Mouse (Mus musculus) lung, postnatal 25 days (tissue): ENCODE data around the gene Bcas3.

Experiments used
- DNase-seq: peaks from one replicate; pipeline ENCODE4 v3.0.0; 2022; ENCODE audit warnings: low spot score

Gene Bcas3

DNA sequence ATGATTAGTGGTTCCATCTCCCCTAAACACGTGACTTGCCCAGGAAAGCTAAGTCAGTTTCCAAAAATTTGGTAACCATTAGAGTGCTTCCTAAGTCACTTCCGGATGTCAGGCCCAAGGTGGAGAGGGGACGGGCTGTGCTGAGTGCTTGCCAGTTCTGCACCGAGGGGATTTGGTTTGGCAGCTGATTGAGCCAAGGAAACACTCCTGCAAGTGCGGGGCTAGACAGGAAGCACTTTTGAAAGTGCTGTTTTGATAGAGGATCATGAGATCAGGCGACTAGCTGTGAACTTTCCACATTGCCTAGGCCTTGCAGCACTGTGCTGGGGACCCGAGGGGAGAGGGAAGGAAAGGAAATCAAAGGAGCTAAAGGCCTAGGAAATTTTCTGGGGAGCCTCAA lies 262.5 kb downstream of the Bcas3 start:
- peak; percentile 36 for DNase-seq

DNA sequence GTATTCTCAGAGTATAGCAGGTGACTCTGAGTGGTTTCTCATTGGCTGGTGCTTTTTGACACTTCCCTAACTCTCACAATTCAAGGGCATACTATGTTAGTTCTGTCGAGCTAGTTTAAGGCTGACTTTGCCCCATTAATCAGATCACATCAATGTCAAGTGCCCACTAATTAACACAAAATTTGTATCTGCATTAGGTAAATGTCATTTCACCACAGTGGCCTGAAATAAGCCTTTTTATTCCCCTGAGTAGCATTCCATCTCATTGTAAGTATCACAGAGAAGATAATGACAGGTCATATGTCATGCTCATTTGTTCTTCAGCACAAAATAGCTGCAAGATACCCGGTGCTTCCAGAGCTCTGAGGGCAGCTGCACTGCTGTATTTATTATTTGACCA lies 268.5 kb downstream of the Bcas3 start:
- no peak for DNase-seq

DNA sequence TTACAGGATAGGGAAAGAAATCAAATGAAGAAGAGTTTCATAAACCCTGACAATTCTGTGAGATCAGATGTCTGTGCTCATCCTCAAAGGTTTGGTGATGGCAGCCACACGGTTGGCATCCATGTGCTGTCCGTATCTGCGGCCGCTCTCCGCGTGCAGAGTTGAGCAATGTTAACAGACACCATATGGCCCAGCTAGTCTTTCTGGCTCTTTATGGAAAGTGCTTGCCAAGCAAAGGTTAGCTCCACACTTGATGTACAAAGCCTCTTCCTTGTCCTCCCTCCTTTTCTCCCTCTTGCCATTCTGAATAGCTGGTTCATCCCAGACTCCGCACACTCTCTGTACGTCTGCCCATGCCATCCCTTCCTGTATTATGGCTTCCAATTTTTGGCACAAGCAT lies 269.0 kb downstream of the Bcas3 start:
- no peak for DNase-seq

DNA sequence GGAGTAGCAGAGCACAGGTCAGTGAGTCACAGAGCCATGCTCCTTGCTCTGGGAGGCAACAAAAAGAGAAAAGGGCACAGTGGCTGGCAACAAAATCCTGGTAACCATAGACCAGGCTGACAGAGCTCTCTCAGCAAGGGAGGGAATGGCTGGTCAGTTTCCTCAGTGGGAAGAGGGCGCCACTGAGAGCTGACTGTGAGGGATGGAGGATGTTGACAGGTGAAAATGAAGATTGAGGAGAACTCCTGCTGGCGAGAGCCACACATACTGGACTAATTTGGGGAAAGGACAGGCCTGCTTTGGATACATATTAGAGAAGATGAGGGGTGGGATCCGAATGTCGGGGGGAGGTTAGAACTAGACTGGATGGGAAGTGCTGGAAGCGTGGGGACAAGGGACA lies 272.2 kb downstream of the Bcas3 start:
- no peak for DNase-seq

DNA sequence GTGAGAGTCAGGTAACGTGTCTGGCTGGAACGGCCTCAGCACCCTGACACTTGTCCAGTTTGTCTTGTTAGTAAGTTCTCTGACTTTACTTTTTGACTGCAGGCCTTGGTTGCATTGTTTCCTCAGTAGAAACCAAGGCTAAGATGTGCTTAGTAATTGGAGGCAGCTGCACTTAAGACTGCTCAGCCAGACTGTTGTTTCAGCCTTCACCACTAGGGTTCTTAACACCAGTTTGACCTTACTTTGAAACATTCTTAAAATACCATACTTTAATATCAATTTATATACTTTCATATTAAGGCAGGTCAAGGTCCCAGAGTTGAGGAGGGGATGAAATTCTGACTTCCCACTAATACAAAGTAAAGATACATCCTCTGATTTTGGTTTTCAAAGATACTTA lies 273.9 kb downstream of the Bcas3 start:
- DNase-seq = no peak

DNA sequence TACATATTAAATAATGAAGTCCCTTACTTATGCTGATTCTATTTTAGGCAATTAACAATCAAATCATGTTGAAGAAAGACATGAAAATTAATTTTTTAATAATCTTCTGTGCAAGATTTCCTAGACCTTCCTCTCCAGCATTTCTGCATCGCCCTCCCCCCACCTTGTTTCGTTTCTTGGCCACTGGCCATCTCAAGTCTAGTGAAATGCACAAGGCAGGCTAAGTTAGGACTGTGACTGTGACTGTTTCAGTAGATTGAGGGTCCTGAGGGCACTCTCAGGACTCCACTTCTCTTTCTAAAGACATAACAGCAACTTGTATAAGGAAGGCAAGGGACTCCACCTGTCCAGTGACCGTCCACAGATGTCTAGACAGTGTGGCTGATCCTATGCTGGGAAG lies 274.4 kb downstream of the Bcas3 start:
- no peak for DNase-seq

DNA sequence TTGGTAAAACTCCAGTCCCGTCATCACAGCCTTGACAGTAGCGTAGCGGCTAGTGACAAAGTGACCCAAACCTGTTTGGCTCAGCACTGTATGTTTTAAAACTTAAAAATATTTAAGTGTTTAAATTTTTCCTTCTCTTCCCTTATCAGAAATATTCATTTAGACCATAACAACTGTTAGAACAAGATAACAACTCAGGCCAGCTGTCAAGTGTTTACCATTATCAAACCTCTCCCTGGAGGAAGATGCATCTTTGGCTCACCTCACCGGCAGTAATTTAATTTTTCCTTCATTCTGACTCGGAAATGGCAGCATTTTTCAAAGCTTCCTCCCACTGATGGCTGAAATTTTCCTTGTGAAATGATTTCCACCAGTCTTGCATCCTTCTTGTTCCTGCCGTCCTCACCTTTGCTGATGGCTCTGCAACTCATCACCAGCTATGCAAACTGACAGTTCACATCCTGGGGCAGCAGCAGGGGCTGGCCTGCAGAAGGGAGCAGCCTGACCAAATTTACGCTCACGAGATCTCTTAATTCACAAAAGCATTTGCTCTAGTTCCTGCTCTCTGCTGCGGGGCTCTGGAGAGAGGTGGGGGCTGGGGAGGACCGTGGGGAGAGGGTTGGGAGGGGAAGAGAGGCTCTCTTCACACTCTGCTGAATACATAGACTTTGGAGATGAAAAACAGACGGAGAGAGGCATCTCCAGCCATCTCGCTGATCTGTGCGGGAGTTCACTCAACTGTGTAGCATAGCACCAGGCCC lies 275.5 kb downstream of the Bcas3 start:
- DNase-seq = no peak

DNA sequence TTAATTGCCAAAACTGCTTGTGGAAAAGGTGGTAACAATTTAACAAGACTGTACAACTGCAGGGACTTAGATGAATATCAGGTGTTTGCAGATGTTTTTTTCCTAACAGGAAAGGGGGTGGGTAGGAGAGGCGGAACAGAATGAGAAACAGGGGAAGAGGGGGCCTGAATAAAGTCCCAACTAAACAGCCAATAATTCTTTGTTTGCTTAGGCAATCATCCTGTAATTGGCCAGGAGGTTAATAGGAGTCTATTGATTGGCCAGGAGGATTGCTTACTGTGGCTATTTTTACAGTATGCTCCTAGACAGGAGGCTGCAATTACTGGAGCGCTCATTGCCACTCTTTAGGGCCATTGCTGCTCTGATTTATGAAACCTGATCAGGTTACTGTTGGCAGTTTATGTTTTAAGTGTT lies 279.6 kb downstream of the Bcas3 start:
- DNase-seq = no peak

DNA sequence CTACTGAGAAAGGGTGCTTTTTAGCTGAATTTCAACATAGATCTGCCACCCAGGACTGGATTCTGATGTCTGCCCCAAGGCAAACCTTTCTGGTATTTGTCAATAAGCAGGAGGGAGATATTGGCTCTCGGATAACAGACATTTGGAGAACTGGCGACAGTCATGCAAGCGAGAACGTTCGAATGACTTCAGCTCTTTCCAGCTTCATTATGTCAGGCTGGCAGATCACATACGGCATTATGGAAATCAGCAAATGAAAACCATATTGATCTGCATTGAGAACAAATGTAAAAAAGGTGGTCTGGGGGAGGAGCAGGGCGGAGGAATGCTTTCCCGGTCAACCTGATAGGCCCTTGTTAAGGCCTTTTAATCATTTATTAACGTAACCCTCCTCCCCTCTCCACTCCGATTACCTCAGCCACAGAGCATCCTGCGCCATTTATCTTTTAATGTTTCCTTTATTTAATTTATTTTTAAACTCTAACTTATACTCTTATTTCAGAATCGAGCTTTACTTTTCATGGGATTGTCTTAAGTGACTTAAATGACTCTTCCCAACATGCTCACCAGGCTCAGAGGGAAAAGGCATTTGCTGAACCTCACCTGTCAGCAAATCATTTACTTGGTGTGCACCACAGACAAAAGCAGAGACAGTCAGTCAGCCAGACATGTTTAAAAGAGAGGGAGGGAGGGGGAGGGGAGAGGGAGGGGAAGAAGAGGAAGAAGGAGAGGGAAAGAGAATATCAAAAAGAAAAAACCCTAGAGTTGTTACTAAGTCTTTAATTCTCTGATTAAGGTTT lies 285.9 kb downstream of the Bcas3 start:
- DNase-seq = no peak

DNA sequence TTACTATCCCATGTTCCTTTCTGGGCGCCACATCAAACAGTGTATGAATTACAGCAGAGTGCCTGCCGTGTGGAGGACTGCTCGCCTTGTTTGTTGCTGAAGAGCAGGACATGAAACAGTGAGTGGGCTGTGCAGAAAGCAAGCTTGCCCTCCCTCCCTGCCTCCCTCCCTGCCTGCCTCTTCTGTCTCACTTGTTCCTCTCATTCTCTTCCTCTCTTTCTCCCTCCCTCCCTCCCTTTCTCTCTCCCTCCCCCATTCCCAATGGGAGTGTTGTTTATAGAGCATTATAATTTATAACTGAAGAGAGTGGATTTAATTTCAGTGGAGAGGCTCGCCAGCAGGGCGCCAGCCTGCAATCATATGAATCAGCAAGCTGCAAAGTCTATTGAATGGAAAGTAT lies 287.7 kb downstream of the Bcas3 start:
- no peak for DNase-seq

DNA sequence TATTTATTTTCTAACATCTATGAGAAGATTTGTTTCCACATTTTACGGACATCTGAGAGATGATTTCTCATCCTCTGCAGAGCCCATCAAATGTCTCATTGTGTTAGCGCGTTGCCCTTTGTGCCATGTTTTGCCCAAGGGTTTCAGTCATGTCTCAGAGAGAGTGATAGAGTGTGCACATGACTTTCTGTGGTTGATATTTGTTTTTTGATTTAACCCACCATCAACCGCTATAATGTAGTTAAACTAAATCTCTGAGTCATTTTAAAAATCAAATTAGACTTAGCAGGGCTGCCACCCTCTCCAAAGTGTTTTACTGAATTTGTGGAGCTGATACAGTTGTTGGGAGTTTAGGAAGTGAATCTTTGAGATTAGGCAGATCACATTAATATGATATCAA lies 288.5 kb downstream of the Bcas3 start:
- no peak for DNase-seq

DNA sequence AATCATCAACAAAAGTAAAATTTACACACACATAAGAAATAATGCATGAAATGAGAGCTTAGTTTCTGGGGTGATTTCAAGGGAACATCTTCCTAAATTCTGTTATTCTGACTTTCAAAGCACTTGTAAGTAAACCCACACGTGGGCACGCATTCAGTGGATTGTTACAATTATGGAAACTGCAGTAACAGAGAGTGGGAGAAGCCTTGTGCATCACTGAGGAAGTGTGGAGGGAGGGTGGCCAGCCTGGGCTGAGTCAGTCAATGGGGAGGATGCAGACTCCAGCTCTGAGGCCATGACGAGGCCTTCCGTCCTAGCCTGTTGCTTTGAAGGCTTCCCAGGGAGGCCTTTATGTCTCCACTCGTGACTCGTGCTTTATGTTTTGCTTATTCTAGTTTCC lies 289.6 kb downstream of the Bcas3 start:
- DNase-seq = no peak

DNA sequence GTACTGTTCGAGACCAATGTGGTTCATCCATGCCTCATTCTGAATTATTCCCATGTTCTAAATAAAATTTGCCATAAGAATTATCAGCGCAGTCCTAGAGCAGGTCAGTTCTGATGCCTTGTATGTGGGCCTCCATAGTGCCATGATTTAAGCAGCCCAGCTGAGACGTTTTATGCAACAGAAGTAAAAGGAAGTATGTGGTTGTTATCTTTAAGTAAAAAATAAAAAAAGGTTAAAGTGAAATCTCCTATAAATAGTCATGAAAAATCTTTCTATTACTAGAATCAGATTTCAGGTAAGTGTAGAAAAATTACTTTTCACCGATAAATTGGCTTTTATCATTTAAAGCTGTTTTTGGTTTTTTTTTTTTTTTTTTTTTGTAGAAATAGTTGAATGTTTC lies 290.1 kb downstream of the Bcas3 start:
- no peak for DNase-seq

DNA sequence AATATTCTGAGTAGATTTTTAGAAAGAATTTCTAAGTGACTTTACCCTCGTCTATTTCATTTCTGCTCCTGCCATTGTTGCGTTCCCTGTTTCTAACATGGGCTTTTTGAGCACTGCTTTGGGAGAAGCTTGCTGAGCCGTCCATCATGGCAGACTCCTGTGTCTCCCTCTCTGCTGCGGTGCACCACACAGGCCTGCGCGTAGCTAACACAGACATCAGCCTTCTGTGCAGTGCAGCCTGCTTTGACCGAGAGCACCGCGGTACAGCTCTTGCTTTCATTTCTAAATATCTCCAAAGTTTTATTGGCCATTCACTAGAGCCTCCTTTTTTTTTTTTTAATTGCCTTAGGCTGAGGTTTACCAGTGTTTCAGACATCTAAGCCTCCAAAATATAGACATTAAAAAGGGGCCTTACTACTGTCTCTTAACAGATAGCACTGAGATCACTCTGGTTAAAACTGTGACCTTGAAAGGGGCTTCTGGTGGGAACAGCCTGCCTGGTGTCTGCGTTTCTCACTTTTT lies 290.6 kb downstream of the Bcas3 start:
- no peak for DNase-seq

DNA sequence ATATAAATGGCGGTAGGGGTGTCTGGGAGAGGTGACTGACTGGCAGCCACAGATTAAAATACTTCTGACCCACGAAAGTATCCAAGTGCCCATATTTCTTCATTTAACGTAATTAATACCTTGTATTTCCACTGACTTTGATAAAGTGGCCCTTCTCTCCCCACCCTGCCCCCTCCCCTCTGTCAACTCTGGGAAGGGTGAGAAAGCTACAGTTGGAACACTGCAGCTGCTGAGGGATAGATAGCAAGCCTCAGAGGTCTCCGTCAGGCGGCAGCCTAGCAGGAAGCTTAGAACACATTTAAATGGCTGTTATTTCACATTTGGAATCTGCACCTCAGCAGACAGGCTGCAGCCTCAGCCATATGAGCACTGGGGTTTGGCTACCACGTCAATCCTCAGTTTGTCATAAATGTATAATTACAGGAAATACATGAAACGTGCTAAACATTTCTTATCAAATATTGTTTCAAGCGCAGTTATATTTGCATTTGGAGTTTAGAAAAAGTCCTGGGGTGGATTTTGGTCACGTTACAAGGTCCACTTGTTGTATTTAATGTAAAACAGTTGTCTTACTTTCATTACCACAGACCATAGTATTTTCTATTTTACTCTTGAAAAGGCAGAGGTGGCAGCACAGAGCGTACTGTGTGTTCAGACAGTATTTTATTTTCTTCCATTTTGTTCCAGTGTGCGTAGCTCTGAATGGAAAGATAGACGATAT lies 291.2 kb downstream of the Bcas3 start:
- no peak for DNase-seq

DNA sequence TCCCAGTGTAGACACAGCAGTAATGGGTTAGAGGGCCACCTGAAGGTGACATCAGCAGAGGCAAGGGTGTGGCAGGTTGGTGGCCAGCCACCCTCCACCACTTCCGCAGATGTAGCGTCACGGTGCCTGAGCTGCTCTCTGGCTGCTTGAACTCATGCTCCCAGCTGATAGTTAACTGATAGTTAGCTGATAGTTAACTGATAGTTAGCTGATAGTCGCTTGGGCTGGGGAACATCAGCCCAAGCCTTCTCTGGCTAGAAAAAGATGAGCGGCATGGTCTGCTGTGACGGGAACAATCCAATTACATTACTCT lies 291.7 kb downstream of the Bcas3 start:
- no peak for DNase-seq

DNA sequence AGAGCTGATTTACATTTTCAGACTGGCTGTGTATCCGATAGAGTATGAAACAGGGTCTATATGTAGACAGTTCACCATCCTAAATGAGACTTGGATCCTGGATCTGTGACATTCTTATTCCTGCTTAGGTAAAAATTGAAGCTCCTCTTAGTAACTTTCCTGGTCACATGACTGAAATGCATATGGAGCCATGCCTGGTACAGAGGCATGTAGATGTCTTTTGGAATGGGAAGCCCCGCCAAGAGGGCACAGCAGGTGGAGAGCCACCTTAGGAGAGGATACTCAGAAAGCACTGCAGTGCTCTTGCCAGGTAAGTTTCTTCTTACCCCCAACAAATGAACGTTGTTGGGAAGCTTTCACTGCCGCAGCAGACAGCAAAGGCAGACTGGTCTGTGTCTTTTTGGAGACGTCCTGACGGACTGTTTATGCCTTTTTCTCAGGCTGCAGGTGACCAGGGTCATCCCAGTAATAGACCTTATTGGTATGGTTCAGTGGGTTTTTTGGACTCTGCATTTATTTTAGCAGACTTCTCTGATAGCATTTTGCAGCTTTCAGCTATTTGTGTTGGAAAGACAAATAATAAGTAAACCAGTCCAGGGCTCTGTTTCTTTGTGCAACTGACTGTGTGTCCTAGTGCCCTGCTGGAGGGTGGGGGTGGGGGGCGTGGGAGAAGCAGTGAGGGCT lies 292.3 kb downstream of the Bcas3 start:
- DNase-seq = no peak

DNA sequence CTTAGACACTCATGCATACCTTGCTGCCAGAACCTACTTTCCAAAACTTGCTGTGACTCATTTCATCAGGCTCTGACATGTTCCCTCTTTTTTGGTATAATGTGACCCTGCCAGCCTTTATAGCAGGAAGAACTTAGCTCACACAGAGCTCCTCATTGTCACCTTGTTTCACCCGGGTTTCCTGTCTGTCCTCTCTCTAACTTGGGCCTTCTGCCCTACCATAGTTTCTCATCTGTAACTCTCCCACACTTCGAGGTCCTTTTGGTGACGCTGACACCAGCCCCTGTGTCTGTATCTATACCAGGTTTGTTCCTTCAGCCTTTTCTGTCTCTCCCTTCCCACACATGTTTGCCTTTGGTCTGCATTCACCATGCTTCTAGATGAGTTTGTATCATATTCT lies 295.9 kb downstream of the Bcas3 start:
- no peak for DNase-seq

DNA sequence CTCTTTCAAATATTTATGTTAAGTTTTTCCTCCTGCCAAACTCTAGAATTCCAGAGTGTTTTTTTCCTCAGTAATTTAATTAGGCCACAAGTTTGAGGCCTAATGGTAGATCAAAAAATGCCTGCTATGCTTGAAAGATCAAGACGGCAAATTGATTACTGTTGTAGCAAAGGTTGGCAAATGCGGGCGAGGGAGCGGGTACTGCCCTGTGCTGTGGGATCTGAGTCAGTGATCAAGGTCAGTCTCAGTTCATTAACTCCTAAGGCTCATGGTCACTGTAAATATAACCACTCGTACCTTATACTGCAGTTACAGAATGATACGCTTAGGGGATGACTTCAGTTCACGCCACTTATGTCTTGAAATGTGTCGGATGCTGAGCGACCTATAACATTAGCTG lies 296.4 kb downstream of the Bcas3 start:
- no peak for DNase-seq

DNA sequence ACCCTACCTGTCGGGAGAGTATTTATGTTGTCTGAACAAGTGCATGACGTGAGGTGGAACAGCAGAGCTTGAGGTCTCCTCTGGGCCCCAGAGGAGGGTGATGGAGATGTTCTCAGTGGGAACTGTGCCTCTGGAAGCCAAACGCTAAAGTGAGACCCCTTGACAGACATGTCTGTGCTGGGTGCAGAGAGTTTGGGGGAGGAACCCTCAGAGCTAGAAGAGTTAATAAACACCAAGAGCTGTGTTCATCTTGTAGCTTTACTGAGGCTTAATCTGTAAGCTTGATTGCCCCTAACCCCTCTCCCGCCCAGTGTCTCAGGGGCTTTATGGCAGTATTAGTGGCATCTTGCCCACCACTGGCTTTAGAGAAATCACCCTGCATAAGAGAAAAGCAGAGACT lies 304.5 kb downstream of the Bcas3 start:
- DNase-seq = no peak

DNA sequence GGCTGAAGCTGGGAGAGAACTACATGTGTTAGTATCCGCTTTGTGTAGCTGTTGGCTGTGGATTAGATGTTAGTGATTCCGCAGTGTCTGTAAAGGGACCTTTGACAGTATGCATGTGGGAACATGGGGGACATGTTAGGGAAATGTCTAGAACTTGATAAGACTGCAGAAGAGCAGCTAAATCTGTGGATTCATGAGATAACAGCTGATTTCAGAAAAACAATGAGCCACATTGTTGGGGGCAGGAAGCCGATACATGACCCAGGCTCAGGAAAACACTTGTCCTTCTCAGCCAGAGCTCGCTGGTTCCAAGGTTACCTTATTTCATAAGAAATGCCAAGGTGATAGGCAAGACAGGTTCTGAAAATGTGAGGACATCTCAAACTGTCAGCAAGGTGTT lies 307.3 kb downstream of the Bcas3 start:
- DNase-seq = no peak

DNA sequence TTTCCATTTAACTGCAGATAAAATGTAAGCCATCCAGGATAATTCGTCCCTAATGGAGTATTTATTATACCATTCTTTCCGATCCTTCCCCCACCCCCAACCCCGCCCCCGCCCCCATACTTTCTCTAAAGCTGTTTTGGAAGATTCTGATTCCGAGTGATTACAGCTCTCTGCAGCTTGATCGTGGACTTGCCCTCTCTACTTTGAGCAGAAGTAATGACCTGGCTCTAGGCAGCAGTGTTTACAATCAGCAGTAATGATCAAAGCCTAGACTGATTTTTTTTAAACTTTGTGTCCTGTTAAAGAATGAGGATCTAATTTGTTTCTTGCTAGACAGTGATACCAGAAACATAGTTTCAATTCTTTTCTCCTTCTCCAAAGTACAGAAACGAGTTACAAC lies 314.2 kb downstream of the Bcas3 start:
- no peak for DNase-seq
